Mouse (Mus musculus) hindlimb bud, embryonic 11.5 days (tissue): Measurements from ENCODE around the gene Gm49336.

Experiments used
- DNase-seq: peaks from one replicate; pipeline ENCODE4 v3.0.0-alpha.2; 2012; ENCODE audit warnings: low read depth, low spot score; ENCODE audit errors: extremely low spot score

Gm49336 gene

GRCm38 (mm10) chr14:60251281-60252003 is at the start of gene Gm49336, which contains the start of gene Nupl1:
TSS of gene Gm49336 (minus strand) at chr14:60251507.
TSS of gene Nupl1 (minus strand) at chr14:60251431.
- peak; percentile 96 for DNase-seq

DNA sequence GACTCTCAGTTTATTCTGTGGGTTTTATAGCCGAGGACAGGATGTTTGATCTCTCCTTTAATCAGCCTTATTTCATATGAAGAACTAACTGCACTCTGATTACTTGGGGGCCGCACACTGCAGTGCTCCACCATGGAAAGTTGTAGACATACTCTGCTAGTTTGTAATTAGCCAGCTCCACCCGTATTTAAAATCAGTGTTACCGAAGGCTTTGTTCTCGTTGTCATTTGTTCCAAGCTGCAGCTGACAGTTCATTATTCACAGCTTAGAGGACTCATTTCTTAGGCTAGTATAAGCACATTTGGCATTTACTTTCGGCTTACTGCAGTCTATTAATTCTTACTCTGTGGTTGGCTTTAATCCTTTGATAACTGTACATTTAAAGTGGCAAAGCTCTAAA is 49.7 kb upstream of the Gm49336 start:
- no peak for DNase-seq

GRCm38 (mm10) chr14:60300224-60300991 is 49.1 kb upstream of the Gm49336 start:
- no peak for DNase-seq

GRCm38 (mm10) chr14:60295531-60295930 is 44.2 kb upstream of the Gm49336 start:
- DNase-seq: no peak

DNA sequence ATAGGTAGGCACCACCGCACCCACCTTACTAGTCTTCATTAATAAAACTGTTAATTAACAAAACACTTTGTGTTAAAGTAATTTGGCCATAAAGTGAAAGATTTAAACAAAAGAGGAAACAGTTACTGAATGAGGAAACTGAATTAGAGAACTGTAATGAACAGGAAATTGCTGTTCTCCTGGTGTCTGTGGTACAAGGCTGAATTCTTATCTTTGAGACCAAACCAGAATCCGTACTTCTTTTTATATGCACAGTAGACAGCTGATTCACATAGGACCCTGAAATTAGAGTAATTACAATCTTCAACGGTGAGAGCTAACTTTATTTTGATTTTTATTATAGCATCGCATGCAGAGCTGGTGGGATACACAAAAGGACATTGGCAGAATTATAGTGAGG is 39.1 kb upstream of the Gm49336 start:
- DNase-seq: no peak

DNA sequence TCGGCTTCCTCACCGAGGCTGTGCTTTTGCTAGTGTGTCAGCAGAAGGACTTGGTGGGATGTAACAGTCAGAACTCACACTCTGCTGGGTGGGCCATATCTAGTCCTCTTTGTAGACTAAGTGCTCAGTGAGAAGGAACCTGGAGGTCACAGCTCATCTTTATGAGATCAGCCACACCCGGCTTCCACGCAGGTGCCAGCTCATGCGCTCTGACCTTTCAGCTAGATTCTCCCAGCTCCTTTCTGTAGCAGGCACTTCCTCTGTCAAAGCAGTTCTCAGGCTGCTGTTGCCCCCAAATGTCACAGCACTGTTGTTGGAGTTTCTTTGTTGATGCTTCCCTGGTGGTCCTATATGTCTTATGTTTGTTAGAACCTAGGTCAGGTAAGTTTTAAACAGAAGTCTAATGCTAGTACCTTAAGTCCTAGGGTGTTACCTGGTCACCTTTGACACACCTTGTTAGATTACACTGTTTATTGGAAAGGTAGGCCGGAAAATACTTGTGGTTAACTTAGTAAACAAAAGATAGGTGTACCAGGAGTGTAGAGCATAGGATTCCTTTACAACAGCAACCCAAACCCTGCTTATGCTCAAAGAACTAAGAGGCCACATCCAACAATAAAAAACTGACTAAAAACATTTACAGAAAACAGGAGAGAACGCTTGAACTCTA is 35.0 kb upstream of the Gm49336 start:
- no peak for DNase-seq

DNA sequence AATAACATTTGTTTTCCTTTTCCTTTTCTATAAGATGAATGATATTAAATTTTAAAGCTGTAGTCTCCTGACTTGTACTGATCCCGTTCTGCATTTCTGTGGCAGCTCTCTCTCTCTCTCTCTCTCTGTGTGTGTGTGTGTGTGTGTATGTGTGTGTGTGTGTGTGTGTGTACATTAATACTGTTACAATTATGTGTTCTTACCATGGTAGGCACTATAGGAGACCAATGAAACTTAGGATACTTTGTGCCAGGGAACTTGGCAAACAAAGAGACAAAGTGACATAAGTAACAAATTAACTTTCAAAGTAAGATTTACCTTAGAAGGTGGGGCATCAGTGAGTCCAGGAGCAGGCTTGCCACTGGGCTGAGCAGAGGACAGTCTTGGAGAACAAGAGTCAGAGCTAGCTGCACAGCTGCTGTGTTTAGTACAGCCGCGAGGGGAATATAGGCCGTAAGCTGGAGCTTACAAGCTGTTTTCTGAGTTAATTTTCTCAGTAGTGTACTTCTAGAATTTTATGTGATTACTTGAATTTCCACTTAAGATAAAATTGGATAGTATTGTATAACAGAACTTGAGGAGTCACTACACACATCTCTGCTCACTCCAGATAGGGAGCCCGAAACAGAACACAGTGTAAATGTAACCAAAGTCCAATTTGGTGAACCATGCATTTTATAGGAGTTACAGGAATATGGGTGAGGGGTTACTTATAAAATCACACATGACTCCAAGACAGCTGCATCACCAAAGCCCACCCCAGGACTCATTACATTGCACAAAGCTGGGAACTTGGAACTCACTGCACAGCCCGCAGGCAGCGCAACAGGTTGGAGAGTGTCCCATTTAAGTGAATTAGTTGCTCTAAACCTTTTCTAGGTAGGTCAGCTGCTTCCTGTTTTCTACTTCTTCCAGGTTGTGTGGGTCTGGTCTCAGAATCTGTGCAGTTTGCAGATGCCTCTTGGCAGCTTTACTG is 24.3 kb upstream of the Gm49336 start:
- DNase-seq: no peak

DNA sequence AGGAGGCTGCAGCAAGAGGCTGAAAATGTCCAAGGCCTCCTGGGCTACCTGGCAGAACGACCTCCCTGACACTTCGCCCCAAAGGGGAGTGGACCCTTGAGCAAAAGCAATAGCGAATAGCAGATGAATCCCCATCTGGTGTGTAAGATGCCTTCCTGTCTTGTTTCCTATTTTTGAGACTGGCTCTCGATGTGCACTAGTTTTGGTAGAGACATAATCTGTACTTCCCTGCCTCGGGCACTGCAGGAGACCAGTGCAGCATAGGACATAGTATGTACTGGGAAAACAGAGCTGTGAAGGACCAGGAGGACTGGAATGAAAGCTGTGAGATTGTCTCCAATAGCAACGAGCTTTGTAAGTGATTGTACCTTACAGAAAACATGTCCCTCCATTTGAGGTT is 22.0 kb upstream of the Gm49336 start:
- DNase-seq: no peak

DNA sequence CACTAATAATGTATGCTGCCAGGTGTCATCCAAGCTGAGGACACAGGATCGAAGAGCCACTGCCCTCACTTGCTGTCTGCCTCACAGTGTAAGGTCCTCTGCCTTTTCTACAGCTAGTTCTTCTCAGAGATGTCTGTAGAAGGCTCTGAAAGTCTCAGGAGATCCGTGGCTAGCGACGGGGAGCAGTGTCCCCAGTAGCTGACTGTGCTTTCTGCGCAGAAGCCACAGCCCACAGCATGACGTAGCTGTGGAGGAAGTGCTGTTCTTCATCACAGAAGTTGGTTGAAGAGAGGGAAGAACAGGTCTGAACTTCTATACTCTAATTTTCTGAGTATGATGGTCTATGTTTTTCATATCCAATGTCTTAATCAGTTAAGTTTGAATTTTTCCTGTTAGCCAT is 18.0 kb upstream of the Gm49336 start:
- DNase-seq: no peak

DNA sequence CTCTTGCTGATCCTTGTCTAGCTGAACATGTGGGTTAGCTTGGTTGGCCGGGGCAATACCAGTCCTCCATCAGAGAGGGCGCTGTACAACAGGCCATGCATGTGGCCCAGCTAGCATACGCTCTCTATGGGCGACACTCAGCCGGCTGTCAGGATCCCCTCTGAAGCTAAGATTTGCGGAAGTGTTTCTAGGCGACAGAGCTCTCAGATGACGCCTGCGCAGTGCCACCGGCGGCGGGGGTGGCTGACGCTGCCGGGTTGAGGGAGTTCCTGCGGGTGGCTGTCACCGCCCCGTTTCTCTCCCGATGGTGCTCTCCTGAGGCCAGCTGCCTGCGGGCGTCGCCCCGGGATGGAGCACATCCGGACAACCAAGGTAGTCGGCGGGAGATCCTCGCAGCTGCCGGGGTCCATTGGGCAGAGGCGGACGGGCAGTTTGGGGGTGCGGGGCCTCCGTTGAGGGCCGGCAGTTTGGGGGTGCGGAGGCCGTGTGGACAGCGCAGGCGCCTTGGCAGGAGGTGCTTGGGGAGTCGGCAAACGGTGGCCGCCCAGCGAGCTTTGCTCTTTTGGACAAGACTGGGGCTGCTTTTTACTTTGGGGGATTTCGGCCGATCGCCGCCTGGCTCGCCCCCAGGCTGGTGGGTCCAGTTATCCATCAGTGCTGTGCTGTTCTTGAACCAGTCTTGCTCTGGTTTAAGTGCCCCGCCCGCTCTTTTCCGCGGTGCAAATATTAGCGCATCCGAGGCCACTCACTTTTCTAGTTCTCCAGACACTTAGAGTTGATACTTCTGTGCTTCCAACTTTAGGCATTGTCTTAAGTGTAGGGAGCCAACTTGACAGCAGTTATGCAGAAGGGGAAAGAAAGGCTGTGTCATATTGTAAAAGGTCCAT is 13.9 kb upstream of the Gm49336 start, which contains the start of gene Mtmr6:
Gene Mtmr6, plus strand, starts transcription at position 239 of the 887 bp plus-strand sequence.
- peak; percentile 95 for DNase-seq

DNA sequence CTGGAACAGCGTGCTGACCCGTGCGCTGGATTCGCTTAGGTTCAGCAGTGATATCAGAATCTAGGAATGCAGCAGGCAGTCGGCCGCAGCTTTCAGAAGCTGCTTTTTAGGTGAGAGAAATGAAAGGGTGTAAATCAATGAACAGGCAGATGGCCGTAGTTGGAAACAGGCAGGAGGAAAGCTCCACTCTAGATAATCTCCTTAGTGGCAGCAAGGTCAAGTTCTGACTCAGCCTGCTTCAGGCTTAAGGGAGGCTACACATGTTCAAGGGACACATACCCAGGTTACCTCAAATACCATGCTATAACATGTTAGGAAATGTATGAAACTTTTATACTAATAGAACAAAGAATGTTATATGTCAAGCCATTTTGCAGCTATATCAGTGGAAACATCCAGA is 11.0 kb upstream of the Gm49336 start:
- no peak for DNase-seq

DNA sequence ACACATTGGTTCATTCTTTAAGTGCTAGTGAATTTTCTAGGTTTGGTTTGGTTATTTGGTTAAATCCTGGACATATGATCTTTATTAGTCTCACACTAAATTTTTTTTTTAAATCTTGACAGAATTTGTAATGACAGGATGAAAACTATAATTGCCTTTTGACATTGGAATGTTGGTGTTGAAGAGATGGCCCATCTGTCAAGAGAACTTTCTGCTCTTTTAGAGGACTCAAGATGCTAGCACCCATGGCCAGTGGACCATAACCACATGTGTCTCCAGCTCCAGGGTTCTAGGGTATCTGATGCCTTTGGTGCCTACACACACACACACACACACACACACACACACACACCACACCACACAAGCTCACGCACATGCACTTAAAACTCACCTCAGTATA is 6.5 kb upstream of the Gm49336 start:
- no peak for DNase-seq

- DNase-seq: no peak
Observed at GRCm38 (mm10) chr14:60257101-60257500, 5.8 kb upstream of the Gm49336 start.

GRCm38 (mm10) chr14:60256356-60256755 is 5.0 kb upstream of the Gm49336 start:
- DNase-seq: no peak

GRCm38 (mm10) chr14:60254774-60255173 is 3.5 kb upstream of the Gm49336 start:
- no peak for DNase-seq

GRCm38 (mm10) chr14:60253466-60253865 is 2.2 kb upstream of the Gm49336 start:
- DNase-seq: no peak

DNA sequence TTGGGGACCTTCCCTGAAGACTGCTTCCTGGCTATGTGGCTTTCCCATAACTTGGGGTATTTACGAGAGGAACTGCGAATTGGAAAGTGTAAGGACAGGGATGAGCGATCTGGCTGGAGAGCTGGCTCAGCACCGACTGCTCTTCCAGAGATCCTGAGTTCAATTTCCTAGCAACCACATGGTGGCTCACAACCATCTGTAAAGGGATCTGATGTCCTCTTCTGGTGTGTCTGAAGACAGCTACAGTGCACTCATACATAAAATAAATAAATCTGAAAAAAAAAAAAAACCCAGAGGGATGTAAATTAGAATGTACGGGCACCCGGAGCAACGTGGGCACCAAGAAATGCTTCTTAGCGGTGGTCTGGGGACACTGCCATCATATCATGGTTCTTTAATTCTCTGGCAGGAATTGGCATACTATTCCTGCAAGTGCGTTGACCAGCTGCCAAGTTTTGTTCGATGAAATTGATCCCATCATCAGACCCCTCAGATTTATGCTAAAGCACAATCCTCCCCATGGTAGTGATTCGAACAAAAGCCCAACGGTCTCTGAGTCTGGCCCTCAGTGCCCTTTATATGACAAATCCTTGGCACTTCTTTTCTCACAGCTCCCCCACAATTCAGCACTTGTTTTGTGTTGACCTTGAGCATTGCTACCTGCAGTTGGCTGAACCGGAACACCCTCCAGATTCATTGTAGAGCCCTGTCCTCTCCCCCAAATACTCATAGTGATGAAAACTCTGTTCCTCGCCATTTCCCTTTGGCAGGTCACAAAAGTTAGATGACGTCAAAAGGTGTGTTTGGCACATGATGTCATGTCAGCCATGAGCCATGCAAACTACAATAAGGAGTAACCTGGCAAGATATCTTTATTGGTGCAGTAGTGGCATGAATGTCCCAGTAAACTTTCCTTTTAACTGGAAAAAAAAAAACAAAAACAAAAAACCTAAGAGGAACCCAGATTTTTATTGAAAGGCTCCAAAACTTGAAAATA is 995 bp upstream of the Gm49336 start:
- DNase-seq: no peak

DNA sequence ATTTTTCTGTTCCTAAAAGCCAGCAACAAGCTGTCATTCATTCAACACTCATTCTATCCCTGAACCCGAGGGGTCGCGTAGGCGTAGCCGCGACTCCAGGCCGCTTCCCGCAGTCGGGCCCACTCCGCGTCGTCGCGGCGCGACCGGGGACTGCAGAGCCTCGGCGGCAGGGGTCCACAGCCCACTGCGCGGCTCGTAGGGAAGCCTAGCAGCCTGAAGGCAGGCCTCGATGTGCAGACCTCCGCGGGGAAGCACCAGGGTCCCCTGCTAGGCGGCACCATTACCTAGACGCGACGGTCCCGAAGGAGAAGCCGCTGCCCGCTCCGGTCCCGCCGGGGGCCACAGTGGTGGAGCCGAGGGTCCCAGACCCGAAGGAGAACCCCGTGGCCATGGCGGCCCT is 428 bp downstream of the Gm49336 start:
- DNase-seq: no peak
